In the genomic region with DNA sequence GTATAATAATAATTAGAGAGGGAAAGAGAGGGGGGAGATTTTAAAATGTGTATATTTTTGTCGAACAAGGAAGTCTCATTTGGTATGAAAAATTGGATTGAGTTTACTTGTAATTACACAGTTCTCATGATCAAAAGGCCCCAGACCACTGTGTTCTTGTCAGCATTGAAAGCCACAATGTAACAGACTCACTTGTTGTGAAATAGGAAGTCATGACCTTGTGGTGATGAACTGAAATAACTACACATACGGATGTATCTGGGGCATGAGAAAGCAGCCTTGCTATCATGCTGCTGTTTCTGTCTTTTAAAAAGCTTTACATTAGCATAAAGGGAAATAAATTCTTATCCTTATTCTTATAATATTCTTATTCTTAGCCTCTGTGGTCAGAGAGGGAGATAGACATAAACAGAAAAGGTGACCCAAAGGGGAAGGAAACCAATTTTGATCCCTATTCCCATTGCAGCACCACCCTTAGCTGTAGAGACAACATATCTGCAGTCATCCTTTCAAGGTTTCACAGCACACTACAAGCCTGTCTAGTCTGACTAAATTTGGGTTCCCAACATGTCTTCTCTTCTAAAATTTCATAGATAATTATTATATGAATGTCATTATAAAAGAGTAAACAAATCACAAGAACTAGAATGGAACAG, we compare ENCODE assay signal across 26 mouse cellular contexts. TPM values are rescaled to one million over a fixed set of nuclear protein-coding genes. Genes with fewer than 3 reads are reported as not detected.
DNase-seq lines count a peak whose midpoint lies in the region; TF ChIP-seq lines count a peak whose summit lies in the region.
"Had no signal": no experiment of that assay in that cellular context is flagged by ENCODE, and none has a peak within 500 bp of the region (broad histone marks: within the 10 kb centered on the region; RNA-seq: fewer than 3 reads in every experiment).

No protein-coding gene starts in this region.

- 64% methylated on average over 2 of the region's 2 CpGs for WGBS in lung, adult 2 months
- 40% methylated on average over 2 of the region's 2 CpGs for whole genome bisulfite sequencing in macrophage (ENCODE audit: missing documents)

- H3K27ac ChIP-seq in macrophage = peak overlapping the region; percentile 21; the same call in 1 of the 2 replicates
- H3K27ac ChIP-seq: embryonic facial prominence, embryonic 13.5 days; heart, embryonic 15.5 days; hindbrain, embryonic 12.5 days; hindbrain, postnatal 0 days; kidney, postnatal 0 days; limb, embryonic 10.5 days; limb, embryonic 15.5 days; liver, embryonic 15.5 days; lung, embryonic 15.5 days; midbrain, embryonic 10.5 days; neural tube, embryonic 12.5 days had no signal

- H3K79me2 ChIP-seq in macrophage (ENCODE audit: inconsistent target) = peaks cover 80% of the 10 kb centered on the region; the same call in 1 of the 2 replicates

- no peaks in the 10 kb centered on the region for H3K36me3 ChIP-seq in macrophage (ENCODE audit: inconsistent target)
- H3K36me3 ChIP-seq: embryonic facial prominence, embryonic 13.5 days; G1E; heart, embryonic 15.5 days; hindbrain, embryonic 12.5 days; limb, embryonic 10.5 days; limb, embryonic 15.5 days; liver, embryonic 15.5 days; lung, embryonic 15.5 days; midbrain, embryonic 10.5 days; neural tube, embryonic 12.5 days had no signal

- H3K4me3 ChIP-seq in lung, adult 2 months (replicated peaks; ENCODE audit: extremely low read depth, low read depth, low read length) = no peak overlapping the region
- H3K4me3 ChIP-seq in macrophage (ENCODE audit: inconsistent target) = no peak overlapping the region
- H3K4me3 ChIP-seq: embryonic facial prominence, embryonic 13.5 days; heart, embryonic 15.5 days; hindbrain, embryonic 12.5 days; limb, embryonic 10.5 days; limb, embryonic 15.5 days; liver, embryonic 15.5 days; lung, embryonic 15.5 days; midbrain, embryonic 10.5 days; neural tube, embryonic 12.5 days had no signal

- TF ChIP-seq POLR2A in lung, adult 2 months (IDR thresholded peaks at IDR 0.05; ENCODE audit: borderline replicate concordance, extremely low read depth, low read depth, low read length) = no peak

- peak; percentile 2 for DNase-seq in layer of hippocampus, adult 9-11 months
- no peak for DNase-seq in layer of hippocampus, postnatal 25 days (ENCODE audit: extremely low spot score in 1 of 2, low spot score in 1 of 2)
- DNase-seq in lung, postnatal 36 days = peak; percentile 48
- DNase-seq in lung, adult 2 months = no peak
- no peak for DNase-seq in frontal cortex, postnatal 36 days (ENCODE audit: low spot score in 2 of 2)
- no peak for DNase-seq in adrenal gland, adult 18-20 months (ENCODE audit: low spot score in 2 of 2)
- DNase-seq: adrenal gland, postnatal 14 days; cerebellum, adult 11-12 months; cerebellum, adult 9-11 months; forebrain, postnatal 0 days; gastrocnemius, postnatal 10 days; kidney, adult 8-10 months; kidney, postnatal 4 days had no signal

- no peak for TF ChIP-seq CTCF in lung, adult 2 months (IDR thresholded peaks at IDR 0.05; ENCODE audit: insufficient read depth, low read length)

- no peaks in the 10 kb centered on the region for H3K4me1 ChIP-seq in lung, adult 2 months (ENCODE audit: control insufficient read depth, insufficient read depth, low read length)
- H3K4me1 ChIP-seq: embryonic facial prominence, embryonic 13.5 days; heart, embryonic 15.5 days; hindbrain, embryonic 12.5 days; limb, embryonic 10.5 days; limb, embryonic 15.5 days; liver, embryonic 15.5 days; lung, embryonic 15.5 days; midbrain, embryonic 10.5 days; neural tube, embryonic 12.5 days had no signal

RNA-seq across cellular contexts. Expression of gene Gab3, which starts 29.0 kb away (rescaled TPM):
- 1 to 10 TPM; 1.9 to 2.2 TPM for total RNA-seq in layer of hippocampus, postnatal 25 days (2021)
- polyA plus RNA-seq in lung, adult 2 months (2012; rRNA removed) = 1.8 and 2.5 TPM in 2 replicates
- 100 to 1,000 TPM in 1 of 26 experiments, 10 to 100 TPM in 18, 1 to 10 TPM in 7; 2.1 to 136 (median 34.4) TPM for total RNA-seq in macrophage (2018; cell fraction: chromatin; rRNA removed)
- 10 to 100 TPM in 22 of 26 experiments, 1 to 10 TPM in 4; 5.4 to 33.8 (median 14.5) TPM for total RNA-seq in macrophage (2018; cell fraction: cytosol; rRNA removed)
- 100 to 1,000 TPM in 2 of 26 experiments, 10 to 100 TPM in 19, 1 to 10 TPM in 5; 3.3 to 113 (median 22.9) TPM for total RNA-seq in macrophage (2018; cell fraction: nucleus; rRNA removed)
- polyA plus RNA-seq in macrophage (2018) = 17.9 to 34.9 TPM (median 19.3 TPM) in 3 replicates
- 1 to 10 TPM; 1.3 to 1.6 TPM for total RNA-seq in adrenal gland, adult 18-20 months (2021)

RNA-seq across cellular contexts. Expression of gene Dkc1, which starts 39.4 kb away (rescaled TPM):
- 10 to 100 TPM; 32.5 to 36.4 TPM for total RNA-seq in layer of hippocampus, postnatal 25 days (2021)
- 5.4 and 11.5 TPM in 2 replicates for polyA plus RNA-seq in lung, adult 2 months (2012; rRNA removed)
- total RNA-seq in macrophage (2018; cell fraction: chromatin; rRNA removed) = 10 to 100 TPM in 12 of 26 experiments, 1 to 10 TPM in 14; 2.5 to 34.9 (median 8.7) TPM
- total RNA-seq in macrophage (2018; cell fraction: cytosol; rRNA removed) = 1 to 10 TPM; 2.6 to 9.2 (median 5.2) TPM
- total RNA-seq in macrophage (2018; cell fraction: nucleus; rRNA removed) = 10 to 100 TPM in 4 of 26 experiments, 1 to 10 TPM in 22; 2.5 to 24.5 (median 5.0) TPM
- 4.2 to 24.5 TPM (median 23.9 TPM) in 3 replicates for polyA plus RNA-seq in macrophage (2018)
- 10 to 100 TPM; 35.5 to 35.9 TPM for total RNA-seq in adrenal gland, adult 18-20 months (2021)

Comparison
In these comparisons a context has a peak if more than half of its experiments do, and no peak if none do; other contexts are left out.
1. DNase-seq: peak in layer of hippocampus, adult 9-11 months (single experiment) and lung, postnatal 36 days (single experiment); none in layer of hippocampus, postnatal 25 days (0 of 2), lung, adult 2 months (single experiment), frontal cortex, postnatal 36 days (0 of 2) and adrenal gland, adult 18-20 months (0 of 2).